Mouse (Mus musculus) testis, adult 2 months (tissue): ENCODE data around the gene Oasl1. TPM values are rescaled to one million over a fixed set of nuclear protein-coding genes. Genes with fewer than 3 reads are reported as not detected.
A peak's percentile ranks its signal among the peaks of the same experiment; 100 is the strongest.
"Not testable (repeated sequence)": the region's sequence is repeated elsewhere in the genome, so short reads cannot be mapped to it uniquely, and the experiment has no call there.

Source experiments
- H3K27ac ChIP-seq: fragments of 200-500 bp; 2 replicates; pipeline ENCODE4 v1.5.1; 2012; ENCODE audit warnings: low read depth, low read length; ENCODE audit not compliant: control insufficient read depth, insufficient read depth
- H3K27me3 ChIP-seq: fragments of 200-500 bp; 2 replicates; pipeline ENCODE4 v1.6.1; 2012; ENCODE audit warnings: mild to moderate bottlenecking, low read length, moderate library complexity; ENCODE audit not compliant: control insufficient read depth, insufficient read depth
- H3K36me3 ChIP-seq: fragments of 200-500 bp; 2 replicates; pipeline ENCODE4 v1.6.1; 2012; ENCODE audit warnings: mild to moderate bottlenecking, low read length; ENCODE audit not compliant: control insufficient read depth, insufficient read depth
- H3K4me1 ChIP-seq: fragments of 200-500 bp; 2 replicates; pipeline ENCODE4 v1.6.1; 2012; ENCODE audit warnings: low read length; ENCODE audit not compliant: control insufficient read depth, insufficient read depth
- H3K4me3 ChIP-seq: fragments of 200-500 bp; 2 replicates; pipeline ENCODE4 v1.5.1; 2012; ENCODE audit warnings: low read depth, mild to moderate bottlenecking, low read length, moderate library complexity, mixed read lengths; ENCODE audit not compliant: control insufficient read depth
- CTCF ChIP-seq: fragments of 200-500 bp; IDR thresholded peaks from 2 replicates; pipeline ENCODE4 v1.5.1; 2012; ENCODE audit warnings: low read depth, mild to moderate bottlenecking, inconsistent platforms, low read length, moderate library complexity; ENCODE audit not compliant: control insufficient read depth, insufficient read depth, insufficient replicate concordance
- POLR2A ChIP-seq: fragments of 200-500 bp; IDR thresholded peaks from 2 replicates; pipeline ENCODE4 v1.6.1; 2012; ENCODE audit warnings: low read depth, mild to moderate bottlenecking, inconsistent platforms, low read length, moderate library complexity; ENCODE audit not compliant: control insufficient read depth
- polyA plus RNA-seq: library from polyadenylated mRNA; depleted of rRNA; stranded (reverse); fragments of >200 nt; gene quantifications from 2 replicates; pipeline ENCODE4 v1.2.3, GENCODE M21; 2012

Gene Oasl1
- polyA plus RNA-seq, 1 experiment = 3.0 TPM

DNA sequence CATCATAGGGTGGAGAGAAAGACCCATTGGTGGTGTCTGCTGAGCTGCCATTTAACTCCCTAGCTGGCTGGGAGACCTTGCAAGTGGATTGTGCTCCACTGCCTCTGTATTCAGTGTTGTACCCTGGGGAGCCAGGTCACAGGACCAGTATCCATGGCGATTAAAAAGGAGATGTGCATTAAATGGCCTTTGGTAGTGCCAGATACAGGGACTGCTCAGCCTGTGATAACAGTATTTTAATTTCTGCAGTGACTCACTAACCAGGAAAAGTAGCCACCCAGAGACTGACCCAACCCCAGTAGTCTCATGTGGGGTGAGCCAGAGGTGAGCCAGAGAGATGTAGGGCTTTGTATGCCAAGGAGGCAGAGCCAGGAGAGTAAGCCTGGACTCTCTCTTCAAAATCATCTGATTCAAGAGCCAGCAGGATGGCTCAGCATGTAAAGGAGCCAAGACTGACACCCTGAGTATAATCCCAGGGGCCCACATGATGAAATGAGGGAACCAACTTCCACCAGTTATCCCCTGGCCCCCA is 3.2 kb downstream of the Oasl1 start:
- no peak overlapping the region for H3K4me3 ChIP-seq
- peaks cover 10% of the 10 kb centered on the region for H3K4me1 ChIP-seq
- H3K36me3 ChIP-seq = no peaks in the 10 kb centered on the region
- TF ChIP-seq POLR2A (no peak), CTCF (no peak)
- H3K27ac ChIP-seq = no peak overlapping the region
- H3K27me3 ChIP-seq = no peaks in the 10 kb centered on the region

DNA sequence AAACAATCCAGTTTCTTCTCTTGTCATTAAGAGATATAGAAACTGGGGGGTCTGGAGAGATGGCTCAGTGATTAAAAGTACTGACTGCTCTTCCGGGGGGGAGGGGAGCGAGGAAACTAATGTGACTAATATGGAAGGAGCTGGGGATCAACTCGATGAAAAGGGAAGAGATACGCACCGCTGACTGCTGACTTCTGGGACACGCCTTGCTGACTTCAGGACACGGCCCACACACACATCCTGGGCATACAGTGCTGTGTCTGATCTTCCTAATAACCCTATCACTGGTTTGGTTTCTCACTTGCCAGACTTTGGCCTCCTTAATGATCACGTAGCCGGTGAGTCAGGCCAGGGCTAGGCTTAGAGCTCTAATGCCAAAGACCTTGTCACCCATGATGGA is 3.7 kb downstream of the Oasl1 start:
- H3K36me3 ChIP-seq = no peaks in the 10 kb centered on the region
- H3K4me1 ChIP-seq = peaks cover 11% of the 10 kb centered on the region
- TF ChIP-seq CTCF (no peak), POLR2A (no peak)
- H3K27ac ChIP-seq = no peak overlapping the region
- H3K27me3 ChIP-seq = no peaks in the 10 kb centered on the region
- no peak overlapping the region for H3K4me3 ChIP-seq

- H3K27me3 ChIP-seq = no peaks in the 10 kb centered on the region
- TF ChIP-seq POLR2A (no peak), CTCF (no peak)
- H3K4me1 ChIP-seq = peaks cover 8% of the 10 kb centered on the region
- H3K4me3 ChIP-seq = no peak overlapping the region
- H3K36me3 ChIP-seq = no peaks in the 10 kb centered on the region
- no peak overlapping the region for H3K27ac ChIP-seq
These were observed 8.6 kb downstream of the Oasl1 start for GRCm38 (mm10) chr5:114931626-114932025.

DNA sequence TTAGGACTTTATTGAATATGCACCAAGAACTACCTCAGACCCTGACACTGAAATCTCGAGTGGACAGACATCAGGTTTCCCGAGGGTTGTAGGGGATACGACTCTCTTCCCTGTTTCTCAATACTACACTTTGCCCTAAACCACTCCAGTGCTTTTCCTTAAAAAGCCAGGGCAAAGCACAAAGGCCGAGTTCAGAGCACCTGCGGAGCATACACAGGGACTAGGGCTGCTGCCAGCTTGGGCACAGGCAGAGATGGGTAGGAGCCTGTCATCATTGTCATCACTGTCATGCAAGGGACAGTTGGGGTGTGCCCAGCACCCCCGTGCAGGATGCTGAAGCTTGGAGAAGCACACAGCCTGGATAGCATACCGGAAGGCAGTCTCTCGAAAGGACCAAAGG is 10.2 kb downstream of the Oasl1 start:
- TF ChIP-seq POLR2A = no peak
- no peak for TF ChIP-seq CTCF
- no peak overlapping the region for H3K27ac ChIP-seq

GRCm38 (mm10) chr5:114935838-114936237 is 12.8 kb downstream of the Oasl1 start:
- no peak for TF ChIP-seq CTCF
- no peak for TF ChIP-seq POLR2A
- no peak overlapping the region for H3K27ac ChIP-seq
- peaks cover 10% of the 10 kb centered on the region for H3K4me1 ChIP-seq
- no peaks in the 10 kb centered on the region for H3K36me3 ChIP-seq
- no peak overlapping the region for H3K4me3 ChIP-seq
- no peaks in the 10 kb centered on the region for H3K27me3 ChIP-seq

More for the DNA sequence above, 10.2 kb downstream of the Oasl1 start:
- Histone ChIP-seq H3K27me3 (no peaks in the 10 kb centered on the region), H3K36me3 (no peaks in the 10 kb centered on the region), H3K4me3 (no peak overlapping the region), H3K4me1 (peaks cover 10% of the 10 kb centered on the region)

GRCm38 (mm10) chr5:114941138-114941537 is 18.1 kb downstream of the Oasl1 start:
- not testable (repeated sequence) for H3K36me3 ChIP-seq, H3K4me1 ChIP-seq, H3K4me3 ChIP-seq, H3K27me3 ChIP-seq, H3K27ac ChIP-seq

GRCm38 (mm10) chr5:114942074-114942765 is 19.2 kb downstream of the Oasl1 start, which contains the start of gene 2210016L21Rik:
Gene 2210016L21Rik (plus strand): TSS chr5:114942158.
- peaks cover 4% of the 10 kb centered on the region; the same call in 1 of the 2 replicates for H3K4me1 ChIP-seq
- H3K4me3 ChIP-seq = peak within 1 kb of the TSS; percentile 90
- peaks cover 1% of the 10 kb centered on the region; the same call in 1 of the 2 replicates for H3K36me3 ChIP-seq
- TF ChIP-seq POLR2A = peak; percentile 86
- TF ChIP-seq CTCF = no peak
- peak within 1 kb of the TSS; percentile 32; the same call in 1 of the 2 replicates for H3K27ac ChIP-seq
- H3K27me3 ChIP-seq = no peaks in the 10 kb centered on the region
